Mouse (Mus musculus) 3T3-L1 (cell line): ENCODE results near the gene Gm10406.
"Not testable (repeated sequence)": the region's sequence is repeated elsewhere in the genome, so short reads cannot be mapped to it uniquely, and the experiment has no call there.

Experiments used
- DNase-seq: peaks from one replicate; pipeline ENCODE4 v3.0.0-alpha.2; 2015; ENCODE audit warnings: low read depth, low spot score

Gm10406 gene

GRCm38 (mm10) chr14:7026781-7027749 is at the start of gene Gm10406:
Gene Gm10406 (minus strand): TSS chr14:7027449.
- not testable (repeated sequence) for DNase-seq

GRCm38 (mm10) chr14:7044870-7045269 is 17.6 kb upstream of the Gm10406 start, which contains the start of gene Gm3685:
Gene Gm3685 (minus strand): TSS chr14:7044970.
- DNase-seq: not testable (repeated sequence)

GRCm38 (mm10) chr14:7026274-7026673 is 975 bp downstream of the Gm10406 start:
- not testable (repeated sequence) for DNase-seq

- DNase-seq: not testable (repeated sequence)
These were observed 53.5 kb downstream of the Gm10406 start, which contains the start of gene Gm6356 for GRCm38 (mm10) chr14:6973718-6974117. Gene Gm6356 (minus strand): TSS chr14:6973818.
